Mouse (Mus musculus): ENCODE results near the gene Tcte2.

DNA sequence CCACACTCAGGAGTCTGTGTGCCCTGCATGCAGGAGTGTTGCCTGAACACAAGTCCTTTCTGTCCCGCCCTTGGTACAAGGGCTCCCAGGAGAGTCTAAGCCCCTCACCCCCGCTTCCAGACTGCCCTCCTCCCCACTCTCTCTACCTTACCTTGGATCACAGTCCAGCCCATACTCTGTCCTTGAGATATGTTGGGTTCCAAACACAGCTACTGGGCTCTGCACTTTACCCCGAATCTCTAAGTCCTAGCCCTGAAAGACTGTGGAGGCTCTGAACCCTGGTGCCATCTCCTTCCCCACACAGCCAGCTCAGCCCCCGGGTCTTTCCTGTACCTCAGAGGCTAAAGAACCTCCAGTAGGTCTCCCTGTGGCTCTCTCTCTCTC, 78.6 kb downstream of the Tcte2 start:
- TF ChIP-seq CTCF (IDR thresholded peaks at IDR 0.05; ENCODE audit: borderline replicate concordance, insufficient read depth, low read length) = no peak
- no peak for TF ChIP-seq POLR2A (IDR thresholded peaks at IDR 0.05; ENCODE audit: low read depth, low read length)

Data from embryonic fibroblast, embryonic 13.5 days (primary cell).